Mouse (Mus musculus) hindbrain, postnatal 0 days (tissue): ENCODE measurements around the gene Nfia. TPM values are rescaled to one million over a fixed set of nuclear protein-coding genes. Genes with fewer than 3 reads are reported as not detected.

ENCODE experiments used
- ATAC-seq: fragments of 200-750 bp; cut with Nextera tagmentation; 2 replicates; pipeline ENCODE4 v1.8.0; 2017; ENCODE audit warnings: mild to moderate bottlenecking, moderate TSS enrichment, moderate library complexity
- DNase-seq: peaks from one replicate; pipeline ENCODE4 v3.0.0-alpha.2; 2015; ENCODE audit warnings: low spot score
- H3K27ac ChIP-seq: fragments of 300-500 bp; sonication (generic); 2 replicates; pipeline ENCODE4 v1.5.1; 2014; ENCODE audit warnings: mild to moderate bottlenecking
- H3K27me3 ChIP-seq: fragments of 300-500 bp; sonication (generic); 2 replicates; pipeline ENCODE4 v1.6.1; 2014; ENCODE audit warnings: low read length, mixed read lengths; ENCODE audit not compliant: insufficient read depth
- H3K36me3 ChIP-seq: fragments of 300-500 bp; sonication (generic); 2 replicates; pipeline ENCODE4 v1.6.1; 2014; ENCODE audit warnings: low read length, mixed read lengths; ENCODE audit not compliant: insufficient read depth
- H3K4me1 ChIP-seq: fragments of 300-500 bp; sonication (generic); 2 replicates; pipeline ENCODE4 v1.6.1; 2014; ENCODE audit warnings: antibody characterized with exemption, low read length, mixed read lengths; ENCODE audit not compliant: insufficient read depth
- H3K4me2 ChIP-seq: fragments of 300-500 bp; sonication (generic); 2 replicates; pipeline ENCODE4 v1.6.1; 2014; ENCODE audit warnings: low read depth, mild to moderate bottlenecking, low read length, moderate library complexity, mixed read lengths
- H3K4me3 ChIP-seq: fragments of 300-500 bp; sonication (generic); 2 replicates; pipeline ENCODE4 v1.5.1; 2014; ENCODE audit warnings: low read length
- H3K9ac ChIP-seq: fragments of 300-500 bp; sonication (generic); replicated peaks from 2 replicates; pipeline ENCODE4 v1.6.1; 2014; ENCODE audit warnings: mild to moderate bottlenecking, low read length, moderate library complexity, mixed read lengths
- H3K9me3 ChIP-seq: fragments of 300-500 bp; sonication (generic); 2 replicates; pipeline ENCODE4 v1.6.1; 2016; ENCODE audit warnings: low read length, mixed read lengths
- CTCF ChIP-seq: IDR thresholded peaks from 2 replicates; pipeline ENCODE4 v1.5.1; 2016; ENCODE audit warnings: antibody characterized with exemption, control low read depth, low read depth
- WGBS: fragments of 180-500 bp; shearing (Covaris S2); extraction: QIAGEN DNeasy Blood & Tissue Kit; methylation state at CpG from one replicate; pipeline ENCODE4 v1.1.7; 2014; 5-methylcytosine and 5-hydroxymethylcytosine counted together
- polyA plus RNA-seq: library from polyadenylated mRNA; unstranded; fragments of >200 nt; fragmentation: Nextera tagmentation; extraction: Ambion mirVana; gene quantifications from 2 replicates; pipeline ENCODE4 v1.2.1, GENCODE M21; 2015
- total RNA-seq: library from RNA; depleted of rRNA; stranded (reverse); fragments of >200 nt; gene quantifications from 2 replicates; pipeline ENCODE4 v1.2.3, GENCODE M21; 2014

Gene Nfia
- total and polyA plus RNA-seq, 2 experiments from 2014 or later, result 71.0 to 97.2 TPM

GRCm38 (mm10) chr4:98091901-98092472 lies 319.5 kb downstream of the Nfia start:
- no peak for TF ChIP-seq CTCF
- H3K27ac ChIP-seq, result peak overlapping the region; percentile 58; the same call in 1 of the 2 replicates
- H3K36me3 ChIP-seq, result no peaks in the 10 kb centered on the region
- no peaks in the 10 kb centered on the region for H3K9me3 ChIP-seq
- DNase-seq (no peak), ATAC-seq (no peak)
- no peak overlapping the region for H3K4me3 ChIP-seq
- peaks cover 9% of the 10 kb centered on the region; the same call in 1 of the 2 replicates for H3K4me1 ChIP-seq
- H3K27me3 ChIP-seq, result no peaks in the 10 kb centered on the region
- 73% methylated on average over 5 of the region's 5 CpGs for WGBS
- no peak overlapping the region for H3K9ac ChIP-seq
- H3K4me2 ChIP-seq, result no peak overlapping the region

- Histone ChIP-seq H3K4me3 (peak overlapping the region; percentile 17), H3K36me3 (no peaks in the 10 kb centered on the region), H3K4me2 (peak overlapping the region; percentile 52), H3K9ac (no peak overlapping the region), H3K27me3 (no peaks in the 10 kb centered on the region), H3K27ac (no peak overlapping the region), H3K9me3 (no peaks in the 10 kb centered on the region), H3K4me1 (peaks cover 9% of the 10 kb centered on the region; the same call in 1 of the 2 replicates)
- 29% methylated on average over 19 of the region's 19 CpGs for WGBS
- peak; percentile 41 for ATAC-seq
- TF ChIP-seq CTCF, result no peak
- DNase-seq, result no peak
These were observed 321.7 kb downstream of the Nfia start for GRCm38 (mm10) chr4:98094112-98094805.

GRCm38 (mm10) chr4:98095060-98095459 lies 322.5 kb downstream of the Nfia start:
- 60% methylated on average over 2 of the region's 2 CpGs for WGBS
- DNase-seq, result no peak
- H3K36me3 ChIP-seq, result no peaks in the 10 kb centered on the region
- H3K27me3 ChIP-seq, result no peaks in the 10 kb centered on the region
- H3K4me1 ChIP-seq, result peaks cover 9% of the 10 kb centered on the region; the same call in 1 of the 2 replicates
- no peak overlapping the region for H3K4me3 ChIP-seq
- no peak overlapping the region for H3K9ac ChIP-seq
- no peak overlapping the region for H3K27ac ChIP-seq
- no peak for ATAC-seq
- TF ChIP-seq CTCF, result no peak
- H3K9me3 ChIP-seq, result no peaks in the 10 kb centered on the region
- no peak overlapping the region for H3K4me2 ChIP-seq

GRCm38 (mm10) chr4:98097013-98097566 lies 324.6 kb downstream of the Nfia start:
- Histone ChIP-seq H3K27ac (no peak overlapping the region), H3K4me1 (peaks cover 13% of the 10 kb centered on the region; the same call in 1 of the 2 replicates), H3K36me3 (no peaks in the 10 kb centered on the region), H3K4me3 (no peak overlapping the region), H3K27me3 (no peaks in the 10 kb centered on the region), H3K9me3 (no peaks in the 10 kb centered on the region), H3K9ac (no peak overlapping the region), H3K4me2 (no peak overlapping the region)
- WGBS, result 88% methylated on average over 4 of the region's 4 CpGs
- no peak for TF ChIP-seq CTCF
- ATAC-seq (no peak), DNase-seq (no peak)

GRCm38 (mm10) chr4:98098663-98099062 lies 326.1 kb downstream of the Nfia start:
- 47% methylated on average over 1 of the region's 1 CpGs for WGBS
- H3K4me1 ChIP-seq, result peaks cover 13% of the 10 kb centered on the region; the same call in 1 of the 2 replicates

GRCm38 (mm10) chr4:98099433-98099832 lies 326.9 kb downstream of the Nfia start:
- ATAC-seq (peak; percentile 49; the same call in 1 of the 2 replicates), DNase-seq (peak; percentile 70)
- peaks cover 17% of the 10 kb centered on the region for H3K4me1 ChIP-seq

More at GRCm38 (mm10) chr4:98098663-98099062, 326.1 kb downstream of the Nfia start:
- H3K4me2 ChIP-seq, result no peak overlapping the region
- ATAC-seq, result no peak
- no peak for TF ChIP-seq CTCF
- no peak overlapping the region for H3K27ac ChIP-seq
- no peaks in the 10 kb centered on the region for H3K9me3 ChIP-seq
- no peak overlapping the region for H3K9ac ChIP-seq
- H3K27me3 ChIP-seq, result no peaks in the 10 kb centered on the region
- DNase-seq, result no peak
- no peaks in the 10 kb centered on the region for H3K36me3 ChIP-seq
- H3K4me3 ChIP-seq, result no peak overlapping the region

More at GRCm38 (mm10) chr4:98099433-98099832, 326.9 kb downstream of the Nfia start:
- 32% methylated on average over 5 of the region's 5 CpGs for WGBS
- TF ChIP-seq CTCF, result 0 out of 2 replicates have a peak, but pooled peaks have one; percentile 30
- Histone ChIP-seq H3K36me3 (no peaks in the 10 kb centered on the region), H3K9me3 (no peaks in the 10 kb centered on the region), H3K9ac (no peak overlapping the region), H3K27me3 (no peaks in the 10 kb centered on the region), H3K27ac (peak overlapping the region; percentile 33; the same call in 1 of the 2 replicates), H3K4me3 (no peak overlapping the region), H3K4me2 (no peak overlapping the region)
